Mouse (Mus musculus): ENCODE measurements around the gene Hint3.
"Not testable (repeated sequence)": the region's sequence is repeated elsewhere in the genome, so short reads cannot be mapped to it uniquely, and the experiment has no call there.

The Hint3 gene

DNA sequence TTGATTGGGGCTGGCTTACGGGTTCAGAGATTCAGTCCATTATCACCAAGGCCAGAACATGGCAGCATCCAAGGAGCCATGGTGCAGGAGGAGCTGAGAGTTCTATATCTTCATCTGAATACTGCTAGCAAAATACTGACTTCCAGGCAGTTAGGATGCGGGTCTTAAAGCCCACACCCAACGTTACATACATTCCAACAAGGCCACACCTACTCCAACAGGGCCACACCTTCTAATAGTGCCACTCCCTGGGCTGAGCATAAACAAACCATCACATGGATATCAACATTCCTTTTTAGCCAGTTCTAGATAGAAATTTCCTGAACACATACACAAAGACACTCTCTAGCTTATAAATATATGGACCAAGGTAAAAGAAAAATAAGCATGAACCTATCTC lies at the start of gene Hint3:
TSS of gene Hint3 (minus strand) at position 120 of the 400 bp plus-strand sequence.
- DNase-seq: no peak

- peak in 1 of 2 experiments; percentile 33 for DNase-seq
These were observed 48.6 kb upstream of the Hint3 start for GRCm38 (mm10) chr10:30678051-30678450.

DNA sequence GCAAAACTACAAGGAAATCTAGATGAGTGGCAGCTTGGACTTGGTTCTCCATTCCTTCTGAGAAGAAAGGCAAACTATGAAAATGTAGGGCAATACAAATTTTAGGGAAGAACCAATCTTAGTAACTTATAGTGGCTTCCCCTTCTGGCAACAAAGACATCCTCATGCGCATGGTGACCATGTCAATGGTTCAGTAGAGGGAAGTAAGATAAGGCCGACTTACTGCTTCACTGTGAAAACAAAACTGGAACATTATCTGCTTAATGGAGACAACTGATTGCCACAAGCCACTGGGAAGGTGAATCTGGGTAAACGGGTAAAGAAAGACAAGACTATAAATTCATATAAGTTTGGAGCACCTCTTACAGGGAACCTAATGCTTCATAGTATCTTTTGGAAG lies 45.4 kb upstream of the Hint3 start:
- DNase-seq: no peak

DNA sequence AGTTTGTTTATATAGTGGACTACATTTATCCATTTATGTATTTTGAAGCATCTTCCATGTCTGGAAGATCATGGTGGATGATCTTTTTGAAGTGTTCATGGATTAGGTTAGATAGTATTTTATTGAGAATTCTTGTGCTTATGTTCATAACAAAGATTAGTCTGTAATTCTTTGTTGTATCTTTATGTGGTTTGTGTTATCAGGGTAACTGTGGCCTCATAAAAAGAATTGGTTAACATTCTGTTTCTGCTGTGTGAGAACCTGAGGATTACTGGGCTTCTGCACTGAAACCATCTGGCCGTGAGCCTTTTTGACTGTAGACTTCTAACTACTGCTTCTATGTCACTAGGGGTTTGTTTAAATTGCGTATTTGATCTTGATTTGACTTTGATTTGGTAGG lies 37.1 kb upstream of the Hint3 start:
- no peak for DNase-seq

DNA sequence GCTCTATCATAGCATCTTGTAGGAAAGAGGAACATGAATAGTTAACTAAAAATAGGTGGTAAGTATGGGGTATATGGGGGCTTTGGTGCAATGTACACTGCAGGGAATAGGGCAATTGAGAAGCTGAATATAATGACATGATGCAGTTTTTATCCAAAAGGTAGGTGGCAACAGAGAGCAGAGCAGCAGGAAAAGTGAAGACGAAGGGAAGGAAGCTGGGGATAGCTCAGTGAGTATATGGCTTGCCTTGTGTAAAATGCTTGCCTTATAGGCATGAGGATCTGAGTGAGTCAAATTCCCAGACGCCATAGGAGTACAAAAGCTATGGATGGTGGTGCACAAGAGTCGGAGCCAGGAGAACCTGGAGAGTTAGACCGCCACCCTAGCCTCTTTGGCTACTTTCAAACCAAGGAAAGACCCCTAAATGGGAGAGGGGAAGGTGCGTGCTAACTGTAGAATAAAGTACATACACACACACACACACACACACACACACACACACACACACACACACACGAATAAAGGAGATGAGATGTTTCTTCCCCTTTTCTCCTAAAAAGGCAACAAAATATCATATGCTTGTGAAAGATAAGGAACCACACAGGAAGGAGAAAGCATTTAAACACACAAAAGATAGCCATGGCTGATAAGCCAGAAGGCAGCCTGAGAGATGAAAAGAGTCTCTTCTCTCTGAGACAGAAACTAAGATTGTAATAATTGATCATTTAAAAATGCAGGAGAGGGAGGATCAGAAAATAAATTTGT lies 31.3 kb upstream of the Hint3 start:
- DNase-seq: no peak

DNA sequence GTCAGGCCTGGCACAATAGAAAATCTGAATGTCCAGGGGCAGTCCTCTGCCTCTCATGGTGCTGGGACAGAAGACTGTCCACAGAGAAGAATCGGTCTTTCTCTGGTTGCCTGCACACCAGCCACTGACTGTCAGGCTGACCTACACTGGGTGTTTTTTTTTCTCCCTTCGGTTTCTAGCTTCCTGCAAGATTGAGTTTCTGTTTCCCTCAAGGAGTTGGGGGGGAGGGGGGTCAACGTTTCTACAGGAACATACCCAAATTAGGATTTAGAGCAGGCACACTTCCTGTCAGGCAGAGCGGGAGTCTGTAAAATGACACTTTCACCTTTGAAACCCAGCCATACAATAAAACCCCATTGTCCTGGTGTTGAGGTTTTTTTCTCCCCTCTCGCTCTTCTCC lies 26.2 kb upstream of the Hint3 start:
- DNase-seq: peak; percentile 14 to 37

DNA sequence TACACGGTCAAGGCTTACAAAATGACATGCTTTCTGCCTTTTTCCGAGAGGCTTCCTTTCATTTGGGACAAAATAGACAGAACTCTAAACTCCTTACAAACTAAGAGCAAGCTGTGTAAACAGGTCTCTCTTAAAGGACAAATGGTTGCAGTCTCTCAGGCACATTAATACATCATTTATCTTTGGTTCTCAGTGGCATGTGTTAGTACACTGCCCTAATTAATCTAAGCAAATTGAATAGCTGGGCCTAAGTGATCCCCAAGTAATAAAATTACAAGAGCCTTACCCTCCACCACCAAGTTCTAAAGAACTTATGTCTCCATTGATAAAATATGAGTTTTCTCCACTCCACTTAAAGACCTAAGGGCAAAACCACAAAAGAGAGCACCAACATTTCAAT lies 18.2 kb upstream of the Hint3 start:
- DNase-seq: no peak

DNA sequence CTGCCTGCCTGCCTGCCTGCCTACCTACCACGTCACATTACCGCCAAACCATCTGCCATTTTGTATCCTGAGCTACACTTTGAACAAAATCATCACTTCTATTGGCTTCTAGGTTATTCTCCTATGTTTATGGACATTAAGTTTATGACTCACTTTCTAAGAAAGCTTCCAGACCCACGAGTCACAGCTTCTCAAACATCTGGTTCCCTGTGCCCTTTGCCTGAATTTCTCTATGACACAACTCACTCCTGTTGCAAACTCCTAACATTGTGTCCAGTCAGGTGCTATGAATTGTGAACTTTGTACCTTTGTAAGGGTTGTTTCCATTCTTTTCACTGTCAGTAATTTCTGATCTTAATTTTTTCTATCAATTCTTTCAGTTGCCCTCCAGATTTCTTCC lies 8.8 kb upstream of the Hint3 start:
- DNase-seq: no peak

- DNase-seq: not testable (repeated sequence)
These were observed 7.2 kb upstream of the Hint3 start for GRCm38 (mm10) chr10:30636474-30637154.

GRCm38 (mm10) chr10:30632718-30633117 lies 3.3 kb upstream of the Hint3 start:
- no peak for DNase-seq

- DNase-seq: no peak
These were observed 545 bp upstream of the Hint3 start for GRCm38 (mm10) chr10:30629977-30630376.

- not testable (repeated sequence) for DNase-seq
These were observed 988 bp downstream of the Hint3 start for GRCm38 (mm10) chr10:30628444-30628843.

DNA sequence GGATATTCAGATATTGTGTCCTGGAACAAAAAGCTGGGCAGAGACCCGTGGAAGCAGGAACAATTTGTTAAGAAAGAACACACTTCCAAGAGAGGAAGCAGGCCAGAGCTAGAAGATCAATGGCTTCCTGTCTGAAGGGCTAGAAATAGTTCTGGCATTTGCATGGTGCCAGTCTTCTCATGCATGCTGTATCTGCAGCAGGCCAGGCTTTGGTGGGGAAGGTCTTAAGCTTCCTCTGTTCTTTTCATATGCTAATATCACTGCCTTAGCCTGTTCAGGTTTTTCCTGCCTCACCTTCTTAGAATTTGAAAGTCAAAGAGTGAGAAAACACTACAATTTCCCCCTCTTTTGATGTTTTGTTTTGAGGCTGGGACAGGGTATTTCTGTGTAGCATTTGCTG lies 1.9 kb downstream of the Hint3 start:
- DNase-seq: peak; percentile 22 to 51

DNA sequence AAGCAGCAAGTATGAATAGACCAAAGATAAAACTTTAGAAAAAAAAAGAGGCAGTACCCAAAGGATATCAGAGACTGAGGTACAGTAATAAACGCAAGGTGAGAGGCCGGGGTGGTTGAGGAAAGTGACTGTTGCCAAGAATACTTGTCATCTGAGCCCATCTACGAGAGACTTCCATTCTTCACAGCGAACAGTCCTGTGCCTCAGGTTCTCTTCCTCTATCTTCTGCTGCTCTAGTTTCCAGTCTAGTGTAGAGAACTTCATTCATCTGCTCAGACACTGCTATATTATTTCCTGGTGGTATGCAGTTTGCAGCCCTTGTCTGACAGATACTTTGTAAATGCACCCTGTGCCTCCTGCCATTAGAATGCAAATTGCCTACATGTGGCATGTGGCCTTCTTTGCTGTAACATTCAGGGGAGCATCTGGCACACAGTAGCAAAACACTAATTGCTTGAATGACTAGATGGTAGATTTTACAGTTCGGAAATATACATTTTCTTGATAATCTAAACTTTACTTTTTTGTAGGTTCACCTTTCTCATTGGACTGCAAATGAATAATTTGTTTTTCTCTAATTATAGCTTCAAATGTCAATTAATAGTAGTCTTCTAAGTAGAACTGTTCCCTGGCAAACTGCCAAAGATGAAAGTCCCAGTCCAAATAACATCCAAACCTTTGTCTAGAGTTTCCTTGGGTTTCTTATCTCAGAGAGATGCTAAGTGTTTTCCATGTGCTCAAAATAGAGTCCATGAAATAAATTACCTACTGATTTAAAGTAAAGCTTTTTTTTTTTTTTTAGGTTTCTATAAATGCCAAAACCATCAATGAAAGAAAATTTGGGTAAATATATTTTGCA lies 5.0 kb downstream of the Hint3 start:
- DNase-seq: peak; percentile 39 to 42

GRCm38 (mm10) chr10:30622928-30623327 lies 6.5 kb downstream of the Hint3 start:
- no peak for DNase-seq

GRCm38 (mm10) chr10:30618918-30619210 lies 10.6 kb downstream of the Hint3 start:
- DNase-seq: no peak

GRCm38 (mm10) chr10:30618091-30618917 lies 11.1 kb downstream of the Hint3 start:
- DNase-seq: peak; percentile 99

GRCm38 (mm10) chr10:30613039-30613438 lies 16.4 kb downstream of the Hint3 start:
- no peak for DNase-seq

DNA sequence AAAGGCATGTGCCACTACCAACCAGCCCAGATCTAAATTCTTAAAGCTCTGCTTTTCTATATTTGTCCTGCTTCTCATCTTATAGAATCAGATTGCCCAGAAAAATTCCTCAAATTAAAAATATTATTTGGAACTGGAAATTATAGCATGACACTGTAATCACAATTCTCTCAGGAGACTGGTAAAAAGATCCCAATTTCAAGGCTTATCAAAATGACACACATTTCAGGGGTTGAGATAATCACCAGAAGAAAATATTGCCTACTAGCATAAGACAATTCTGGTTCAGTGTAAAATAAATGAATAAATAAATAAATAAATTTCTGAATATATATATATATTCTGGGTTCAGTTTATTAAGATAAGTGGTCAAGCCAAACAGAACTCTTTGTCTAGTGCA lies 19.8 kb downstream of the Hint3 start:
- DNase-seq: no peak

GRCm38 (mm10) chr10:30608109-30608508 lies 21.3 kb downstream of the Hint3 start:
- DNase-seq: no peak

DNA sequence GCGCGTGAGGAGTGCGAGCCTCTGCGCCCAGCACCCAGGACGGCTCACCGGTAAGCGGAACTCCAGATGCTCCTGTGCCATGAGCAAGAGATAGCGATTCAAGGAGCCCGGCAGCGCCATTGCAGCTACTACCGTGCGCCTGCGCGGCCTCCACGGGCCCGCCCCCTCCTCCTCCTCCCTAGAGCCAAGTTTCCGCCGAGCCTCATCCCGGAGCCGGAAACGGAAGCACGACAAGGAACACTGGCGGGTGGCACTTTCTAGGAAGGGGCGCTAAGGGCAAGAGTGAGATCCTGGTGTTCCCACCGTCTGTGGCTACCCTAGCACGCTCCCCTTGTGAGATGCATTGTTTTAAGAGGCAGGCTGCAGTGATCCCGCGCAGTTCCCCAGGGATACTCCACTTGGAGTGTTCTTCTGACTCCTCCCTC lies 28.9 kb downstream of the Hint3 start, which contains the start of gene Trmt11:
TSS of gene Trmt11 (minus strand) at position 208 of the 425 bp plus-strand sequence.
- DNase-seq: peak; percentile 93 to 96

- DNase-seq: no peak
These were observed 29.3 kb downstream of the Hint3 start for GRCm38 (mm10) chr10:30600094-30600534.

All from kidney, postnatal 36 days (tissue).